Mouse (Mus musculus) cerebellum, adult 2 months (tissue): ENCODE measurements around the gene Pde4c.

Source experiments
- CTCF ChIP-seq: fragments of 200-500 bp; IDR thresholded peaks from 2 replicates; pipeline ENCODE4 v1.5.1; 2011; ENCODE audit warnings: low read depth, mild to moderate bottlenecking, control low read depth, low read length, moderate library complexity, borderline replicate concordance; ENCODE audit not compliant: insufficient read depth
- POLR2A ChIP-seq: fragments of 200-500 bp; IDR thresholded peaks from 2 replicates; pipeline ENCODE4 v1.6.1; 2011; ENCODE audit warnings: low read length, control low read depth, borderline replicate concordance; ENCODE audit not compliant: insufficient read depth

DNA sequence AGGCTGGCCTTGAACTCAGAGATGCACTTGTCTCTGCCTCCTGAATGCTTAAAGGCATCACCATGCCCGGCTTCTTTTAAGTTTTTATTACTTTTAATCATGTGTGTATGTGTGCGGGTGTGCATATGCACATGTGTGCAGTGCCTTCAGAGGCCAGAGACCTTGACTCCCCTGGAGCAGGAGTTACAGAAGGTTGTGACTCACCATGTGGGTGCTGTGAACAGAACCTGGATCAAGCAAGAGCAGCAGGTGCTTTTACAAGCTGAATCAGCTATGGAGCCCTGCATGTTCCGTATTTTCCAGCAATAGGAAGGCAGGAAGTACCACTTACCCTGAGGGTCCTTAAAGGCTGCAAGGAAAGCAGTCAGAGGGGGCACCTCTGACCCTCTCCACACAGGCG, 32.3 kb upstream of the Pde4c start:
- TF ChIP-seq POLR2A (no peak), CTCF (no peak)
